Mouse (Mus musculus): ENCODE data around the gene Gm17542. TPM values are rescaled to one million over a fixed set of nuclear protein-coding genes. Genes with fewer than 3 reads are reported as not detected.

The Gm17542 gene
- polyA plus RNA-seq (2014; fragmentation: Illumina TruSeq; extraction: RNeasy Lipid Tissue Mini Kit (QIAGEN cat#74804); ENCODE audit: insufficient read depth, low read depth, low replicate concordance), result not detected

GRCm38 (mm10) chr10:58718110-58718509 lies at the start of gene Gm17542:
Gene Gm17542, minus strand, starts transcription at chr10:58718210.

GRCm38 (mm10) chr10:58675533-58675932 lies 42.5 kb downstream of the Gm17542 start, which contains the start of gene Edar:
Gene Edar, minus strand, starts transcription at chr10:58675654.

Other genes starting within 250 kb of the Gm17542 start
- 2.0 TPM for gene Ccdc138, start 220.3 kb downstream of the Gm17542 start, polyA plus RNA-seq (2014; fragmentation: Illumina TruSeq; extraction: RNeasy Lipid Tissue Mini Kit (QIAGEN cat#74804); ENCODE audit: insufficient read depth, low read depth, low replicate concordance)
- 0.48 TPM for gene Edar, start 42.6 kb downstream of the Gm17542 start, polyA plus RNA-seq (2014; fragmentation: Illumina TruSeq; extraction: RNeasy Lipid Tissue Mini Kit (QIAGEN cat#74804); ENCODE audit: insufficient read depth, low read depth, low replicate concordance)
- 1.1 TPM for gene Sh3rf3, start 95.1 kb upstream of the Gm17542 start, polyA plus RNA-seq (2014; fragmentation: Illumina TruSeq; extraction: RNeasy Lipid Tissue Mini Kit (QIAGEN cat#74804); ENCODE audit: insufficient read depth, low read depth, low replicate concordance)